Mouse (Mus musculus) lung, postnatal 0 days (tissue): Measurements from ENCODE around the gene Filip1l.

Experiments
- CTCF ChIP-seq: IDR thresholded peaks from 2 replicates; pipeline ENCODE4 v1.5.1; 2016; ENCODE audit warnings: antibody characterized with exemption, mild to moderate bottlenecking
- EP300 ChIP-seq: IDR thresholded peaks from 2 replicates; pipeline ENCODE4 v1.6.1; 2016; ENCODE audit warnings: antibody characterized with exemption, mild to moderate bottlenecking, control low read depth

- TF ChIP-seq CTCF (no peak), EP300 (peak; percentile 81)
Measured at GRCm38 (mm10) chr16:57401702-57402101, 48.8 kb downstream of the Filip1l start.
